Mouse (Mus musculus) c-Kit-positive CD71-positive TER-119-negative erythroid progenitor cells, embryonic 14.5 days (primary cell): ENCODE data around the gene Prm3.

Experiments used
- DNase-seq: peaks from one replicate; pipeline ENCODE4 v3.0.0-alpha.2; 2013; ENCODE audit warnings: low read depth

Gene Prm3

DNA sequence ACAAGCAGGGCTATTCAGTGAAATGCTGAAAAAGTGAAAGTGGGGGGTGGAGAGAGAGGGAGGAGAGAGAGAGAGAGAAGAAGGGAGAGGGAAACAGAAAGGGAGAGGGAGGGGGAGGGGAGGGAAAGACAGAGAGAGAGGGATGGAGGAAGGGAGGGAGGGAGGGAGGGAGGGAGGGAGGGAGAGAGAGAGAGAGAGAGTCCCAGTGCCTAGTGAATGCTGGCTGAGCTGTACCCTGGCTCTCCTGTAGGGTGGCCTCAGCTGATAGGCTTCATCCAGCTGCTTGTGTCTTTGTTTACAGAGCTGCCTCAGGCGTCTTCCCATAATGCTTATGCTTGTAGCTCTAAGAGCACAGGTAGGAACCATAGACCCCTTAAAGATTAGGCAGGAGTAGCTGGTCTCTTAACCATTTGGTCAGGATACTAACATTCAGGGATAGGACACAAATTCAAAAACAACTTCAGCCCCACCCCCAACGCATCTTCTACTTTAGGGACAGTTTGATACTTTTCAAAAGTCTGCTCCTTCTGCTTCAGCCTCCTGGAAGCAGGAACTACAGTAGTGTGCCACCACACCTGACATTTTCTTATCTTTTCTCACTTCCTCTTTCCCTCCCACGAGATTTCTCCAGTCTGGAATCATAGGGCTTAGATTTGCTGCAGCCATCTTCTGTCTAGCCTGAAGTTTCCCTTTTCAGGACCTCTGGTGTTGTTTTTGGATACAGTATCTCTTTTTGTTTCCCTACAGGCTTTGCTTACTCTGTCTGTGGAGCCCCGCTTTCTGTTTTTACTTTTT is 20.0 kb downstream of the Prm3 start:
- no peak for DNase-seq

- DNase-seq: no peak
Observed at GRCm38 (mm10) chr16:10769661-10770060, 21.1 kb downstream of the Prm3 start.

DNA sequence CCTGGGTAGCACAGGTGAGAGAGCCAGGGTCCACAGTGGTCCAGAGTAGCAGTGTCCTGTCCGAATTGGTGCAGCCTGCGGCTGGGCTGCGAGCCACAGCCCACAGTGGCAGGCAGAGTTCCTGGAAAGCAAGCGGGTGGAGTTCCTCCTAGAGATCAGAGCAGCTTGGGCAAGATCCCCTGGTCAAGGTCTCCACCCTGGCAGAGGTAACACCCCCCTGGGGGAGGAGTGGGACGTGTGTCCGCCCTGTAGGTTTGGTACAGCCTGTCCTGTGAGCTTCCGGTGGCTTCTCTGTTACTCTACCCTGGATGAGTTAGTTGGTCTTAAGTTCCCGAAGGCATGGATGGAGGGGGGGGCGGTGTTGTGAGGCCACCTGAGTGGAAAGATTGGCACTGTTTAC is 21.9 kb downstream of the Prm3 start:
- no peak for DNase-seq

DNA sequence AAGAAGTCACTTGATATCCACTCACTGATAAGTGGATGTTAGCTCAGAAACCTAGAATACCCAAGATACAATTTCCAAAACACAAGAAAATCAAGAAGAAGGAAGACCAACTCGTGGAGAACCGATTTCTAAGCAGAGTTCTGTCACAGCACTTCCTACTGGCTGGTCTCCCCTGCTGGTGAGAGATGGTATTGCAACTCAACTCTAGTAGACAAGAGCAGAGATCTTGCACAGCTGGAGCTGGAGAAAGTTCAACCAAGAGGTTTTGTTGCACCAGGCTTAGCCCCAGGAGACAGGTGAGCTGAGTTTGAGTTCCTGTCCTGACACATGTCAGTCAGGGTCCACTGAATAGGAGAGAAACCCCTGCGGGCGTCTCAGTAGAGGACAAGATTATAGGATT is 23.6 kb downstream of the Prm3 start:
- peak; percentile 64 for DNase-seq

DNA sequence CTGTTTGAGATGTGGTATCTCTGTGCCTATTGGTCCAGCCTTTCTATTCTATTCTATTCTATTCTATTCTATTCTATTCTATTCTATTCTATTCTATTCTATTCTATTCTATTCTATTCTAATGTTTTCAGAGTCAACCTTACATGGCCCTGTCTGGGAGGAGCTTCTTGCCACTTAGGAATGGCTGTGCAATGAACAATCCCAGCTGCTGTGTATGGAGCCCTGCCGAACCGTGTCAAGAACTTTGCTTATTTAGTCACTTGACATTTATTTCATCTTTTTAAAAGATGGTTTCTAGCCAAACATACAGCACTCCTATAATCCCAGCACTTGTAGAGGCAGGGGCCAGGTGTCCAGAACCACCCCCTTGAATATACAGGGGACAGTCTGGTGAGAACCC is 26.4 kb downstream of the Prm3 start:
- no peak for DNase-seq

GRCm38 (mm10) chr16:10763540-10764264 is 27.0 kb downstream of the Prm3 start:
- DNase-seq: no peak

DNA sequence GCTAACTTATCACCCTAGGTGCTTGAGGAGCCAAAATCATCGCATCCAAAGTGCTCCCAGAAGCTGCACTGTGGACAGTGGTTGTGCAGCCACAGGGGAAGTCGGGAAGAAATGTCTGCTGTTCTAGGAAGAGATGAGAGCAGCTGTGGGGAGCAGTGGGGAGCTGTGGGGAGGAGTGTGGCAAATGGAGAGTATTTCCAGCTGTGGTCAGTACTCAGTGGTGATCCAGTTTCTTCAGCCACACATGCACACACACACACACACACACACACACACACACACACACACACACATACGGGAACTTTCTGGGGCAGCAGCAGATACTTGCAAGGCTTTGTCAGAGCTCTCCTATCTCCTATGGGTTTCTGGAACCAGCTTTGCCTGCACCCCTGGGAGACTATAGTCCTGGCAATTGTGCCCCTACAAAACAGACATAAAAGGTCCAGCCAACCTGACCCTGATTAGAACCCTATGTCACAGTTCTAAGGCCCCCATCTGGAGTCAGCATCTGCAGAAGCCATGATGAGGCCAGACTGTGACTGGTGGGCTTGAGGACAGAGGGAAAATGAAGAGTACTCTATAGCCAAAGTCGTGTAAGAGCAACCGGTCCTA is 28.0 kb downstream of the Prm3 start:
- DNase-seq: no peak

DNA sequence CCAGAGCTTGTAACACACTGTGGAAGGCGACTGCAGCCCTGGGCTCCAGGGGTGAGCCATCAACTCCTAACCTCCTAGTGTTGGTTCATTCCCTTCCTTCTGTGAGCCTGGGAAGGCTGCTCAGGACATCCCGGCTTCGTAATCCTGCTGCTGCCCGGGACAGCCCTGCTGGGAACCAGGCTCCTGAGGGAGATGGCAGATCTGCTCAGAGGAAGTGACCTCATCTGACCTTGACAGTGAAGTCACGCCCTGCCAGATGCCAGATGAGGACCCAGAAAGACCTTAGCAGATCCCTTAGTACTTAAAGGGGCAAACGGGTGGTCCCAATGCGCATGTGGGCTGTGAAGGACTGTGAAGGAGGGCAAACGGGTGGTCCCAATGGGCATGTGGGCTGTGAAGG is 29.5 kb downstream of the Prm3 start:
- no peak for DNase-seq

- no peak for DNase-seq
Observed at GRCm38 (mm10) chr16:10756168-10756567, 34.5 kb downstream of the Prm3 start.

DNA sequence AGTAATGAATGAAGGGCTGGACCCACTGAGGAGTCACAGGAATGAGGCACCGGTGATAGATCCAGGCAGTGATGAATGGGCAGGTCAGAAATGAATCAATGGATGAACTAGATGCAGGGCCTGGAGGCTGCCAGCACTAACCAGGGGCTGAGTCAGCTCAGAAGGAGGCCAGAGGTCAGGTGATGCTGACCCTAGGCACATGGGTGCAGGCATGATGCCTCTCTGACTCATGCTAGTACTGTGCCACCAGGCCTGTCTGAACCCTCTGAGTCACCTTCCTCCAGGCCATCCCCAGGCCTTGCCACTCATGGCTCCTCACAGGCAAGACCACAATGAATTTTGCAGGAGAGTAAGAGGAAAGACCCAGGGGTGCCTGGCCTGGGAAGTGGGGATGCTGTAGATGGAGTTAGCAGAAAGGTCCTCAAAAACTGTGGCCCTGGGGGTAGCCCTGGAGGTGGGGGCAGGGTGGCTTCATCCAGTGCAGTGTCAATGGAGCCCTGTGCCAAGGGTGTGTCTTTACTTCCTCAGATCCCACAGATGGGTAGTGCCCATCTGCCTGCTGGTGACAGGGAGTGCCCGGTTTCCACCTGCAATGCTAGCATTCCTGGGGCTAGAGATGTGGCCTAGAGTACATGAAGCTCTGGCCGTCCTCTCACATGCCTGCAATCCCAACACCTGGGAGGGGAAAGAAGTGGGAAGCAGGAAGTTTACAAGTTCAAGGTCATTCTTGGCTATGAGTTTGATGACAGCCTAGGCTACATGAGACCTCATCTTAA is 36.0 kb downstream of the Prm3 start:
- DNase-seq: no peak

DNA sequence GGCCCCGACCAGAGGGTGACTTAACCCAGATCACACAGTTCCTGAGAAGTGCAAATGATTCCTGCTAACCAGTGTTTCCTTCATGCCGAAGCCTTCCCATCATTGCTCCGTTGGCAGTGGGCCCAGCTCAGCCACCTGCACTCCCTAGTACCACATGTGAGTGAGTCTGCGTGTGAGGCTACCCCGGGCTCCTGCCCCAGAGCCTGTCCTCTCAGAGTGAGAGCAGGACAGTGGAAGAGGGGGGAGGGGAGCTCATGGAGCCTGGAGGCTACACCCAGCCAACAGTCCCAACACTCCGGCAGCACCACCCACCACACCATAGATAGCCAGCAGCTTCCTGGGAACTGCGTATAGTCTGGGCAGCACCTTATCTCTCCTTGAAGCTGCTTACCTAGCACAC is 40.9 kb downstream of the Prm3 start:
- no peak for DNase-seq

GRCm38 (mm10) chr16:10749226-10749625 is 41.5 kb downstream of the Prm3 start:
- DNase-seq: no peak

DNA sequence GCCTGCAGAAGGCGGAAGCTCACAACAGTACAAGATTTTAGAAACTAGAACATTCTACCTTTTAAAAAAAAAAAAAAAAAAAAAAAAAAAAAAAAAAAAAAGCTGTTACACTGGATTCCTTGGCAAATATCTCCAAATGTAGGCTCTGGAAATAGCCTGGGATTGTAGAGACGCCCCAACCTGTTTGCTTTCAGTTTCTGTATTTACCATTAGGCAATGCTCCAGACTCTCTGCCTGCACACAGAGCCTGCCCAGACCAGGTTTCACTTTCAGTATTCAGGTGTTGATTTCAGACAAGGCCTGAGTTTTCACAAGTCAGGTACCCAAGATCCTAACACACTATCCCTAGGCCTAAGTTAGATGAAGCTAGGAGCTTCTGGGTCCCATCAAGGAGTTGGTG is 49.6 kb downstream of the Prm3 start:
- no peak for DNase-seq
